Mouse (Mus musculus) MEL (cell line): Measurements from ENCODE around the gene Mok. TPM values are rescaled to one million over a fixed set of nuclear protein-coding genes. Genes with fewer than 3 reads are reported as not detected.
A peak's percentile ranks its signal among the peaks of the same experiment; 100 is the strongest.
"Not testable (repeated sequence)": the region's sequence is repeated elsewhere in the genome, so short reads cannot be mapped to it uniquely, and the experiment has no call there.

ENCODE experiments used
- DNase-seq: peaks from one replicate; pipeline ENCODE4 v3.0.0; 2011; ENCODE audit warnings: low read depth, low spot score
- H3K27ac ChIP-seq: 2 replicates; pipeline ENCODE4 v1.5.1; 2012; ENCODE audit warnings: low read depth, mild to moderate bottlenecking, control low read depth, low read length, moderate library complexity; ENCODE audit not compliant: control insufficient read depth
- H3K27me3 ChIP-seq, 2 experiments: fragments of 150-350 bp in 1 of 2; sonication (generic) in 1 of 2; 2 replicates each; pipeline ENCODE4 v1.6.1; 2012; ENCODE audit warnings: low read length in 2 of 2, mild to moderate bottlenecking in 2 of 2, improper control_type of control experiment in 1 of 2, moderate library complexity in 1 of 2; ENCODE audit not compliant: insufficient read depth in 2 of 2, control insufficient read depth in 1 of 2
- H3K36me3 ChIP-seq, 2 experiments: 2 replicates each; pipeline ENCODE4 v1.6.1; 2012 to 2014; ENCODE audit warnings: low read length in 2 of 2, improper control_type of control experiment in 1 of 2, inconsistent platforms in 1 of 2, mild to moderate bottlenecking in 1 of 2; ENCODE audit not compliant: insufficient read depth in 2 of 2, control insufficient read depth in 1 of 2
- H3K4me1 ChIP-seq, 2 experiments: fragments of 150-350 bp in 1 of 2; sonication (generic) in 1 of 2; 2 replicates each; pipeline ENCODE4 v1.6.1; 2012; ENCODE audit warnings: low read length in 2 of 2, improper control_type of control experiment in 1 of 2, mild to moderate bottlenecking in 1 of 2; ENCODE audit not compliant: insufficient read depth in 2 of 2, control insufficient read depth in 1 of 2
- H3K4me3 ChIP-seq, 2 experiments: fragments of 150-350 bp in 1 of 2; sonication (generic) in 1 of 2; 2 replicates each; pipeline ENCODE4 v1.5.1; 2012; ENCODE audit warnings: low read depth in 2 of 2, low read length in 2 of 2, mild to moderate bottlenecking in 2 of 2, moderate library complexity in 2 of 2, control low read depth in 1 of 2, improper control_type of control experiment in 1 of 2; ENCODE audit not compliant: control insufficient read depth in 1 of 2, insufficient read depth in 1 of 2
- H3K79me2 ChIP-seq: 2 replicates; pipeline ENCODE4 v1.6.1; 2012; ENCODE audit warnings: mild to moderate bottlenecking, low read length, moderate library complexity; ENCODE audit not compliant: control insufficient read depth, poor library complexity, insufficient read depth
- H3K9ac ChIP-seq: 2 replicates; pipeline ENCODE4 v1.6.1; 2012; ENCODE audit warnings: low read depth, mild to moderate bottlenecking, control low read depth, low read length, moderate library complexity; ENCODE audit not compliant: control insufficient read depth, poor library complexity, severe bottlenecking
- H3K9me3 ChIP-seq: fragments of 150-350 bp; sonication (generic); replicated peaks from 2 replicates; pipeline ENCODE4 v1.6.1; 2012; ENCODE audit warnings: mild to moderate bottlenecking, low read length, improper control_type of control experiment, moderate library complexity; ENCODE audit not compliant: insufficient read depth
- CHD2 ChIP-seq: IDR thresholded peaks from 2 replicates; pipeline ENCODE4 v1.6.1; 2011; ENCODE audit warnings: low read length, improper control_type of control experiment
- JUND ChIP-seq: IDR thresholded peaks from 2 replicates; pipeline ENCODE4 v1.6.1; 2011; ENCODE audit warnings: low read depth, mild to moderate bottlenecking, improper control_type of control experiment, low read length
- KAT2A ChIP-seq: conservative IDR thresholded peaks from 2 replicates; pipeline ENCODE4 v1.6.1; 2012; ENCODE audit warnings: low read depth, low read length, improper control_type of control experiment, inconsistent platforms
- MAX ChIP-seq: IDR thresholded peaks from 2 replicates; pipeline ENCODE4 v1.6.1; 2011; ENCODE audit warnings: low read length, improper control_type of control experiment
- MEF2A ChIP-seq: IDR thresholded peaks from 2 replicates; pipeline ENCODE4 v1.6.1; 2014; ENCODE audit warnings: low read depth, mild to moderate bottlenecking, inconsistent platforms, low read length, improper control_type of control experiment; ENCODE audit not compliant: poor library complexity, insufficient replicate concordance, severe bottlenecking; ENCODE audit errors: extremely low read depth
- MYB ChIP-seq: IDR thresholded peaks from 2 replicates; pipeline ENCODE4 v1.6.1; 2011; ENCODE audit warnings: mild to moderate bottlenecking, low read depth, low read length, improper control_type of control experiment
- NELFE ChIP-seq: IDR thresholded peaks from 2 replicates; pipeline ENCODE4 v1.6.1; 2011; ENCODE audit warnings: low read depth, low read length, improper control_type of control experiment
- NRF1 ChIP-seq: IDR thresholded peaks from 2 replicates; pipeline ENCODE4 v1.6.1; 2014; ENCODE audit warnings: low read depth, mild to moderate bottlenecking, inconsistent platforms, low read length, improper control_type of control experiment, moderate library complexity; ENCODE audit not compliant: poor library complexity, insufficient read depth, severe bottlenecking
- POLR2A ChIP-seq, 2 experiments: IDR thresholded peaks; 2 replicates each; pipeline ENCODE4 v1.6.1; 2011 to 2012; ENCODE audit warnings: low read length in 2 of 2, mild to moderate bottlenecking in 2 of 2, control low read depth in 1 of 2, improper control_type of control experiment in 1 of 2, low read depth in 1 of 2, moderate library complexity in 1 of 2; ENCODE audit not compliant: control insufficient read depth in 1 of 2, insufficient read depth in 1 of 2, poor library complexity in 1 of 2
- TAL1 ChIP-seq: IDR thresholded peaks from 2 replicates; pipeline ENCODE4 v1.6.1; 2012; ENCODE audit warnings: mild to moderate bottlenecking, inconsistent platforms, low read length, moderate library complexity, mixed read lengths
- TBP ChIP-seq: IDR thresholded peaks from 2 replicates; pipeline ENCODE4 v1.8.0; 2011; ENCODE audit warnings: low read depth, low read length, improper control_type of control experiment
- TCF12 ChIP-seq: IDR thresholded peaks from 2 replicates; pipeline ENCODE4 v1.6.1; 2014; ENCODE audit warnings: low read depth, mild to moderate bottlenecking, inconsistent platforms, low read length, improper control_type of control experiment, moderate library complexity
- UBTF ChIP-seq: IDR thresholded peaks from 2 replicates; pipeline ENCODE4 v1.6.1; 2012; ENCODE audit warnings: low read depth, mild to moderate bottlenecking, inconsistent platforms, low read length, improper control_type of control experiment, moderate library complexity, borderline replicate concordance; ENCODE audit not compliant: insufficient read depth
- USF1 ChIP-seq: IDR thresholded peaks from 2 replicates; pipeline ENCODE4 v1.6.1; 2014; ENCODE audit warnings: low read depth, mild to moderate bottlenecking, inconsistent platforms, low read length, improper control_type of control experiment, moderate library complexity
- USF2 ChIP-seq, 2 experiments: IDR thresholded peaks; 2 replicates each; pipeline ENCODE4 v1.6.1; 2011 to 2012; ENCODE audit warnings: improper control_type of control experiment in 2 of 2, low read length in 2 of 2, borderline replicate concordance in 1 of 2, inconsistent platforms in 1 of 2, low read depth in 1 of 2, mild to moderate bottlenecking in 1 of 2; ENCODE audit not compliant: insufficient read depth in 1 of 2
- ZKSCAN1 ChIP-seq: IDR thresholded peaks from 2 replicates; pipeline ENCODE4 v1.6.1; 2012; ENCODE audit warnings: low read depth, mild to moderate bottlenecking, inconsistent platforms, low read length, improper control_type of control experiment, moderate library complexity
- ZMIZ1 ChIP-seq: IDR thresholded peaks from 2 replicates; pipeline ENCODE4 v1.6.1; 2012; ENCODE audit warnings: low read depth, mild to moderate bottlenecking, inconsistent platforms, low read length, improper control_type of control experiment, moderate library complexity
- polyA plus RNA-seq, 2 experiments: library from polyadenylated mRNA; stranded (reverse) in 1 of 2; unstranded in 1 of 2; fragments of >175 nt in 1 of 2; fragments of >200 nt in 1 of 2; gene quantifications; 2 replicates each; pipeline versions ENCODE4 v1.2.1 to v1.2.4; 2012; ENCODE audit warnings: low replicate concordance in 2 of 2, low read depth in 1 of 2; ENCODE audit not compliant: insufficient read length in 2 of 2, insufficient read depth in 1 of 2, missing spikeins in 1 of 2
- total RNA-seq: library from RNA; depleted of rRNA; stranded (reverse); fragments of 300-350 nt; gene quantifications from 2 replicates; pipeline ENCODE4 v1.2.3, GENCODE M21; 2012

Mok gene
- total and polyA plus RNA-seq, 3 experiments: 0.39 to 1.6 TPM; not detected in 1

- TF ChIP-seq MEF2A: no peak
- no peak for TF ChIP-seq NRF1
- no peak for TF ChIP-seq CHD2
- TF ChIP-seq KAT2A: no peak
- no peak for TF ChIP-seq ZKSCAN1
- no peak for TF ChIP-seq JUND
- TF ChIP-seq, all 39 proteins: peak for 7
These were observed 19.6 kb upstream of the Mok start (continued) for GRCm38 (mm10) chr12:110860293-110860692.

DNA sequence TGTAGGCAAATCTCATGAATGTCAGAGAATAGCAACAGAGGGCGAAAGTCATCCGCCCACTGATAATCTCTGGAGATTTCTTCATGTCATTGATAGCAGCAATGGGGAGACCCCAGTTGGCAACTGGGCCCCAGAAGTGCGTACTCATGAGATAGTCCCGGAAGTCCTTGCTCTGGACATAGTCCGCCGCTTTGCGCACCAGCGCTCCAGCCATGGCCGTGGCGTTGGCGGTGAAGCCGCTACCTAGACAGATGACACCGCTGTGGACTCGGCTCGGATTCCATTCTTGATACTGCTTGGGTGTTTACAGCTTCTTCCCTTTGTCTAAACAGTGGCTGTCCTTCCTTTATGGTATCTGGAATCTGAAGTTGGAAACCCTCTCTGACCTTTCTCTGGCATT, 17.9 kb upstream of the Mok start:
- H3K27ac ChIP-seq, H3K79me2 ChIP-seq, H3K27me3 ChIP-seq, H3K9me3 ChIP-seq: not testable (repeated sequence)
- H3K4me1 ChIP-seq: peaks cover 6 to 45% of the 10 kb centered on the region in 2 experiments
- peak; percentile 45 for DNase-seq
- H3K36me3 ChIP-seq: peaks cover 0 to 20% of the 10 kb centered on the region in 2 experiments; a peak in 2 of 4 replicates
- peak; percentile 29; the same call in 1 of the 2 replicates for TF ChIP-seq NELFE
- peak overlapping the region; percentile 52 for H3K9ac ChIP-seq
- peak overlapping the region; percentile 42 to 60; a peak in 3 of 4 replicates for H3K4me3 ChIP-seq

DNA sequence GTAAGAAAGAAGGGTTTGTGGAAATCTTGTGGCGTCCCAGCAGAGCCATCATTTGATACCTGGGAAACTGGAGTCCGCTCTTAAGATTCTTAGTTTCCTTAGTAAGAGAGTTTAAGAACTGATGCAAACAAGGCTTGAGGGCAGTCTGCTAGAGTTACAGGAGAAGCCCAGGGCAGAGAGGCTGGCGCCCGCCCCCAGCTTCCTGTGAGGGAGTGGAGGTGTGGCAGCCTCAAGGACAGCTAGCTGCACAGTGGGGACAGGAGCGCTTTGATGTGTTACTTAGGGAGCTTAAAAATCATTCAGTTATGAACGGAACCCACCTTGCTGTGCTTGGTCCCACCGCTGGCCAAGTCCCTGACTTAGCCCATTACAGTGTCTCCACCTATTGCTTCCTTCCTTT, 16.5 kb upstream of the Mok start:
- no peak overlapping the region for H3K4me3 ChIP-seq
- TF ChIP-seq USF1: no peak
- no peak for TF ChIP-seq MAX
- no peak for TF ChIP-seq UBTF
- no peak for TF ChIP-seq TAL1
- no peak for TF ChIP-seq MYB
- TF ChIP-seq NRF1: no peak
- no peak for TF ChIP-seq TCF12
- no peak for TF ChIP-seq USF2 (IDR thresholded peaks at IDR 0.05; ENCODE audit: borderline replicate concordance in 1 of 2, insufficient read depth in 1 of 2, low read depth in 1 of 2, low read length in 2 of 2)
- TF ChIP-seq TBP: no peak
- no peak for TF ChIP-seq ZMIZ1
- TF ChIP-seq POLR2A (IDR thresholded peaks at IDR 0.05; ENCODE audit: control insufficient read depth in 1 of 2, insufficient read depth in 1 of 2, low read depth in 1 of 2, low read length in 2 of 2, poor library complexity in 1 of 2): no peak
- TF ChIP-seq, all 39 proteins: peak for 0
- DNase-seq: no peak
- Histone ChIP-seq H3K79me2 (no peaks in the 10 kb centered on the region), H3K9me3 (no peaks in the 10 kb centered on the region), H3K27ac (no peak overlapping the region; the same call in 1 of the 2 replicates), H3K27me3 (no peaks in the 10 kb centered on the region), H3K36me3 (peaks cover 0 to 22% of the 10 kb centered on the region in 2 experiments; a peak in 2 of 4 replicates), H3K4me1 (peaks cover 8 to 47% of the 10 kb centered on the region in 2 experiments), H3K9ac (no peak overlapping the region)
